Mouse (Mus musculus): ENCODE measurements around the gene Spata16. TPM values are rescaled to one million over a fixed set of nuclear protein-coding genes. Genes with fewer than 3 reads are reported as not detected.

The Spata16 gene
- total and polyA plus RNA-seq, 3 experiments = not detected

- Histone ChIP-seq H3K27ac (ENCODE audit: insufficient read depth, low read depth) (no peak overlapping the region), H3K4me1 (ENCODE audit: control insufficient read depth in 1 of 2, insufficient read depth in 2 of 2) (no peaks in the 10 kb centered on the region), H3K9ac (ENCODE audit: insufficient read depth, low read depth) (no peak overlapping the region), H3K4me3 (replicated peaks in 1 of 3; ENCODE audit: low read depth in 2 of 3, low read length in 2 of 3, poor library complexity in 1 of 3) (no peak overlapping the region), H3K79me2 (replicated peaks; ENCODE audit: control insufficient read depth, extremely low read depth, insufficient read depth, poor library complexity, severe bottlenecking) (no peaks in the 10 kb centered on the region), H3K36me3 (replicated peaks in 1 of 2; ENCODE audit: control insufficient read depth in 1 of 2, insufficient read depth in 1 of 2, low read length in 1 of 2) (no peaks in the 10 kb centered on the region), H3K9me3 (replicated peaks; ENCODE audit: low read length) (no peaks in the 10 kb centered on the region), H3K27me3 (replicated peaks) (no peaks in the 10 kb centered on the region), H3K4me2 (ENCODE audit: insufficient read depth, low read depth, poor library complexity, severe bottlenecking) (no peak overlapping the region)
- in situ Hi-C loops (cut with MboI; ENCODE audit: low pct_ligation_motif_present, low pct_unique_long_range_greater_than_20kb, low sequenced_read_pairs) = no loop called here
- TF ChIP-seq USF1 (IDR thresholded peaks at IDR 0.05; ENCODE audit: low read depth, low read length) = no peak
- TF ChIP-seq JUND (conservative IDR thresholded peaks at IDR 0.05; ENCODE audit: low read depth, low read length) = no peak
- no peak for TF ChIP-seq E2F4 (IDR thresholded peaks at IDR 0.05; ENCODE audit: insufficient replicate concordance, low read depth, low read length)
- TF ChIP-seq GABPA (IDR thresholded peaks at IDR 0.05; ENCODE audit: insufficient replicate concordance, low read depth, low read length) = no peak
- TF ChIP-seq RCOR1 (conservative IDR thresholded peaks at IDR 0.05; ENCODE audit: low read depth, low read length) = no peak
- no peak for TF ChIP-seq CHD1 (IDR thresholded peaks at IDR 0.05; ENCODE audit: low read depth, low read length)
- no peak for TF ChIP-seq ELF1 (IDR thresholded peaks at IDR 0.05; ENCODE audit: low read depth, low read length)
- no peak for TF ChIP-seq CTCF (conservative IDR thresholded peaks at IDR 0.05 in 1 of 2, IDR thresholded peaks at IDR 0.05 in 1 of 2; ENCODE audit: low read depth in 2 of 2, low read length in 2 of 2)
- TF ChIP-seq MAX (IDR thresholded peaks at IDR 0.05; ENCODE audit: low read length) = no peak
- no peak for TF ChIP-seq KAT2A (IDR thresholded peaks at IDR 0.05; ENCODE audit: insufficient replicate concordance, low read length)
- TF ChIP-seq CHD2 (IDR thresholded peaks at IDR 0.05; ENCODE audit: low read length) = no peak
- no peak for TF ChIP-seq JUN (IDR thresholded peaks at IDR 0.05; ENCODE audit: insufficient read depth, low read depth, low read length)
- TF ChIP-seq TCF12 (IDR thresholded peaks at IDR 0.05; ENCODE audit: low read depth, low read length) = no peak
- TF ChIP-seq ETS1 (conservative IDR thresholded peaks at IDR 0.05; ENCODE audit: low read depth, low read length) = no peak
- TF ChIP-seq SMC3 (IDR thresholded peaks at IDR 0.05; ENCODE audit: low read depth, low read length) = no peak
- TF ChIP-seq UBTF (IDR thresholded peaks at IDR 0.05; ENCODE audit: low read depth, low read length) = no peak
- DNase-seq (ENCODE audit: extremely low read depth) = no peak
- dilution Hi-C loops (cut with MboI; ENCODE audit: extremely low pct_ligation_motif_present, extremely low pct_unique_long_range_greater_than_20kb, low sequenced_read_pairs) = no loop called here
Observed at GRCm38 (mm10) chr3:26795851-26796538, 158.6 kb downstream of the Spata16 start.

GRCm38 (mm10) chr3:26796954-26797353 lies 159.5 kb downstream of the Spata16 start:
- dilution Hi-C loops (cut with MboI; ENCODE audit: extremely low pct_ligation_motif_present, extremely low pct_unique_long_range_greater_than_20kb, low sequenced_read_pairs) = no loop called here

More at GRCm38 (mm10) chr3:26796954-26797353, 159.5 kb downstream of the Spata16 start:
- H3K4me1 ChIP-seq (ENCODE audit: control insufficient read depth in 1 of 2, insufficient read depth in 2 of 2) = no peaks in the 10 kb centered on the region
- H3K9ac ChIP-seq (ENCODE audit: insufficient read depth, low read depth) = no peak overlapping the region
- no peaks in the 10 kb centered on the region for H3K36me3 ChIP-seq (replicated peaks in 1 of 2; ENCODE audit: control insufficient read depth in 1 of 2, insufficient read depth in 1 of 2, low read length in 1 of 2)
- H3K27me3 ChIP-seq (replicated peaks) = no peaks in the 10 kb centered on the region
- in situ Hi-C loops (cut with MboI; ENCODE audit: low pct_ligation_motif_present, low pct_unique_long_range_greater_than_20kb, low sequenced_read_pairs) = no loop called here
- H3K4me2 ChIP-seq (ENCODE audit: insufficient read depth, low read depth, poor library complexity, severe bottlenecking) = no peak overlapping the region
- no peak overlapping the region for H3K27ac ChIP-seq (ENCODE audit: insufficient read depth, low read depth)
- DNase-seq (ENCODE audit: extremely low read depth) = no peak
- no peaks in the 10 kb centered on the region for H3K79me2 ChIP-seq (replicated peaks; ENCODE audit: control insufficient read depth, extremely low read depth, insufficient read depth, poor library complexity, severe bottlenecking)
- H3K4me3 ChIP-seq (replicated peaks in 1 of 3; ENCODE audit: low read depth in 2 of 3, low read length in 2 of 3, poor library complexity in 1 of 3) = no peak overlapping the region
- TF ChIP-seq HCFC1 (IDR thresholded peaks at IDR 0.05; ENCODE audit: low read depth, low read length) = no peak
- TF ChIP-seq USF2 (conservative IDR thresholded peaks at IDR 0.05; ENCODE audit: low read depth, low read length) = no peak
- no peak for TF ChIP-seq TBP (conservative IDR thresholded peaks at IDR 0.05; ENCODE audit: low read depth, low read length)
- no peak for TF ChIP-seq CHD1 (IDR thresholded peaks at IDR 0.05; ENCODE audit: low read depth, low read length)
- TF ChIP-seq JUND (conservative IDR thresholded peaks at IDR 0.05; ENCODE audit: low read depth, low read length) = no peak
- no peak for TF ChIP-seq UBTF (IDR thresholded peaks at IDR 0.05; ENCODE audit: low read depth, low read length)
- H3K9me3 ChIP-seq (replicated peaks; ENCODE audit: low read length) = no peaks in the 10 kb centered on the region

Measured in CH12.LX (cell line).